Mouse (Mus musculus): ENCODE measurements at regions not wholly inside any gene's neighbourhood (a gene's known extent, or its start where the extent isn't known, plus 50 kb on each side); places are given as distances from the start of the nearest gene placed in this dataset.

- DNase-seq: peak; percentile 75 to 81
Observed at GRCm38 (mm10) chr8:102413446-102413845, 372.0 kb downstream of the Cdh11 start.

DNA sequence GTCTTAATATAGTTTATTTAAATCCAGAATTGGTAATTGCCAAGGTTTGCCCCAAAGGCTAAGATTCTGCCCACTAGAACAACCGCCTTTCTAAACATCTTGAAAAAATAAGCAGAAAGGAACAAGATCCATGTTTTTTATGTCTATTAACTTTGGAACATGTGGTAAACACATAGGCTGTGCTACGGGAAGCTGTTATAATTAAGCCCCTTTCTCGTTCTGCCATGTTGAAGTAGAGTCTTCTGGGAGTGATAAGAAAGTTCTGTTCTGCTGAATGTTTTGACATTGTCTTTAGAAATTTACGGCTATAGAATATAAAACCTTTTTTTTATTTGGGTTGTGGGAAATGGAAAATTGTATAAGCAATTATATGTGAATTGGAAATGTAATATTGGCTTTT lies 397.9 kb downstream of the Cdh11 start:
- no peak for DNase-seq

- no peak for DNase-seq
Observed at GRCm38 (mm10) chr8:102345392-102345791, 440.1 kb downstream of the Cdh11 start.

- no peak for DNase-seq
Observed at GRCm38 (mm10) chr8:102332511-102332910, 452.9 kb downstream of the Cdh11 start.

GRCm38 (mm10) chr8:102331151-102331550 lies 454.3 kb downstream of the Cdh11 start:
- DNase-seq: no peak

GRCm38 (mm10) chr8:102329955-102330354 lies 455.5 kb downstream of the Cdh11 start:
- no peak for DNase-seq

All from cerebellum, postnatal 14 days (tissue).